Mouse (Mus musculus) kidney, embryonic 16.5 days (tissue): ENCODE measurements around the gene Lhfp. TPM values are rescaled to one million over a fixed set of nuclear protein-coding genes. Genes with fewer than 3 reads are reported as not detected.

ENCODE experiments used
- ATAC-seq: fragments of 200-750 bp; cut with Nextera tagmentation; 2 replicates; pipeline ENCODE4 v1.8.0; 2017; ENCODE audit warnings: moderate TSS enrichment; ENCODE audit not compliant: low FRiP score, low TSS enrichment
- H3K27ac ChIP-seq: fragments of 300-500 bp; sonication (generic); 2 replicates; pipeline ENCODE4 v1.5.1; 2014; ENCODE audit warnings: low read length
- H3K27me3 ChIP-seq: fragments of 300-500 bp; sonication (generic); 2 replicates; pipeline ENCODE4 v1.6.1; 2014; ENCODE audit warnings: low read length, control low read depth, mixed read lengths; ENCODE audit not compliant: insufficient read depth
- H3K36me3 ChIP-seq: fragments of 300-500 bp; sonication (generic); 2 replicates; pipeline ENCODE4 v1.6.1; 2014; ENCODE audit warnings: low read length, control low read depth, mixed read lengths; ENCODE audit not compliant: insufficient read depth
- H3K4me1 ChIP-seq: fragments of 300-500 bp; sonication (generic); 2 replicates; pipeline ENCODE4 v1.6.1; 2014; ENCODE audit warnings: low read length, control low read depth, mixed read lengths; ENCODE audit not compliant: insufficient read depth
- H3K4me2 ChIP-seq: fragments of 300-500 bp; sonication (generic); replicated peaks from 2 replicates; pipeline ENCODE4 v1.6.1; 2014; ENCODE audit warnings: low read depth, low read length
- H3K4me3 ChIP-seq: fragments of 300-500 bp; sonication (generic); 2 replicates; pipeline ENCODE4 v1.5.1; 2014; ENCODE audit warnings: mild to moderate bottlenecking, low read length
- H3K9ac ChIP-seq: fragments of 300-500 bp; sonication (generic); replicated peaks from 2 replicates; pipeline ENCODE4 v1.6.1; 2014; ENCODE audit warnings: low read length
- H3K9me3 ChIP-seq: fragments of 300-500 bp; sonication (generic); 2 replicates; pipeline ENCODE4 v1.6.1; 2016; ENCODE audit warnings: low read length, control low read depth
- WGBS: fragments of 180-500 bp; shearing (Covaris S2); extraction: QIAGEN DNeasy Blood & Tissue Kit; methylation state at CpG from one replicate; pipeline ENCODE4 v1.1.7; 2014; 5-methylcytosine and 5-hydroxymethylcytosine counted together
- polyA plus RNA-seq: library from polyadenylated mRNA; unstranded; fragments of >200 nt; fragmentation: Nextera tagmentation; extraction: Ambion mirVana; gene quantifications from 2 replicates; pipeline ENCODE4 v1.2.1, GENCODE M21; 2015

Gene Lhfp
- polyA plus RNA-seq, 1 experiment from 2014 or later: 139 TPM

GRCm38 (mm10) chr3:53305860-53306259 is 264.5 kb downstream of the Lhfp start:
- Histone ChIP-seq H3K9ac (no peak overlapping the region), H3K36me3 (no peaks in the 10 kb centered on the region), H3K4me3 (no peak overlapping the region), H3K4me1 (no peaks in the 10 kb centered on the region), H3K9me3 (peaks cover 7% of the 10 kb centered on the region; the same call in 1 of the 2 replicates), H3K4me2 (no peak overlapping the region), H3K27ac (no peak overlapping the region), H3K27me3 (no peaks in the 10 kb centered on the region)
- ATAC-seq: no peak
- WGBS: 89% methylated on average over 1 of the region's 1 CpGs

GRCm38 (mm10) chr3:53308649-53309048 is 267.3 kb downstream of the Lhfp start:
- 66% methylated on average over 5 of the region's 5 CpGs for WGBS
- peaks cover 7% of the 10 kb centered on the region; the same call in 1 of the 2 replicates for H3K9me3 ChIP-seq
- H3K4me2 ChIP-seq: no peak overlapping the region
- H3K4me3 ChIP-seq: no peak overlapping the region
- no peak overlapping the region for H3K9ac ChIP-seq
- no peak for ATAC-seq
- no peaks in the 10 kb centered on the region for H3K27me3 ChIP-seq
- H3K36me3 ChIP-seq: no peaks in the 10 kb centered on the region
- H3K27ac ChIP-seq: no peak overlapping the region
- H3K4me1 ChIP-seq: no peaks in the 10 kb centered on the region

GRCm38 (mm10) chr3:53310093-53310492 is 268.8 kb downstream of the Lhfp start:
- H3K27ac ChIP-seq: no peak overlapping the region
- no peak for ATAC-seq
- peaks cover 7% of the 10 kb centered on the region; the same call in 1 of the 2 replicates for H3K9me3 ChIP-seq
- H3K27me3 ChIP-seq: no peaks in the 10 kb centered on the region
- H3K4me3 ChIP-seq: no peak overlapping the region
- H3K4me1 ChIP-seq: no peaks in the 10 kb centered on the region
- 61% methylated on average over 4 of the region's 4 CpGs for WGBS
- H3K4me2 ChIP-seq: no peak overlapping the region
- no peaks in the 10 kb centered on the region for H3K36me3 ChIP-seq
- no peak overlapping the region for H3K9ac ChIP-seq

GRCm38 (mm10) chr3:53310615-53311014 is 269.3 kb downstream of the Lhfp start:
- Histone ChIP-seq H3K27ac (no peak overlapping the region), H3K9ac (no peak overlapping the region), H3K4me3 (no peak overlapping the region), H3K9me3 (peaks cover 6% of the 10 kb centered on the region; the same call in 1 of the 2 replicates), H3K4me2 (no peak overlapping the region), H3K4me1 (no peaks in the 10 kb centered on the region), H3K36me3 (no peaks in the 10 kb centered on the region), H3K27me3 (no peaks in the 10 kb centered on the region)
- no peak for ATAC-seq
- 93% methylated on average over 2 of the region's 2 CpGs for WGBS

Other genes starting within 250 kb of the Lhfp start
- 52.4 and 53.3 TPM in 2 replicates for gene Cog6, start 24.3 kb upstream of the Lhfp start, polyA plus RNA-seq